Mouse (Mus musculus) cerebellum, adult 9-10 months (tissue): ENCODE results near the gene Irf2.

Experiments used
- DNase-seq: peaks from one replicate; pipeline ENCODE4 v3.0.0; 2022

The Irf2 gene

GRCm38 (mm10) chr8:46739003-46739949 is at the start of gene Irf2:
TSS of gene Irf2 (plus strand) at chr8:46739732.
- DNase-seq: peak; percentile 73

GRCm38 (mm10) chr8:46690111-46690510 is 49.4 kb upstream of the Irf2 start:
- DNase-seq: no peak

GRCm38 (mm10) chr8:46690581-46690980 is 49.0 kb upstream of the Irf2 start:
- DNase-seq: no peak

- DNase-seq: no peak
Observed at GRCm38 (mm10) chr8:46691360-46691759, 48.2 kb upstream of the Irf2 start.

GRCm38 (mm10) chr8:46696256-46697041 is 43.1 kb upstream of the Irf2 start:
- DNase-seq: no peak

- no peak for DNase-seq
Observed at GRCm38 (mm10) chr8:46697566-46697965, 42.0 kb upstream of the Irf2 start.

- DNase-seq: no peak
Observed at GRCm38 (mm10) chr8:46698162-46698561, 41.4 kb upstream of the Irf2 start.

- no peak for DNase-seq
Observed at GRCm38 (mm10) chr8:46705145-46705544, 34.4 kb upstream of the Irf2 start.

- DNase-seq: no peak
Observed at GRCm38 (mm10) chr8:46706730-46707129, 32.8 kb upstream of the Irf2 start.

- DNase-seq: no peak
Observed at GRCm38 (mm10) chr8:46709302-46709701, 30.2 kb upstream of the Irf2 start.

- no peak for DNase-seq
Observed at GRCm38 (mm10) chr8:46710289-46710688, 29.2 kb upstream of the Irf2 start.

- DNase-seq: no peak
Observed at GRCm38 (mm10) chr8:46711496-46711895, 28.0 kb upstream of the Irf2 start.

GRCm38 (mm10) chr8:46713178-46713577 is 26.4 kb upstream of the Irf2 start:
- DNase-seq: no peak

- no peak for DNase-seq
Observed at GRCm38 (mm10) chr8:46713844-46714243, 25.7 kb upstream of the Irf2 start.

GRCm38 (mm10) chr8:46714400-46714799 is 25.1 kb upstream of the Irf2 start:
- DNase-seq: no peak

- no peak for DNase-seq
Observed at GRCm38 (mm10) chr8:46716477-46716876, 23.1 kb upstream of the Irf2 start.

GRCm38 (mm10) chr8:46717170-46717569 is 22.4 kb upstream of the Irf2 start:
- DNase-seq: no peak

GRCm38 (mm10) chr8:46718301-46718700 is 21.2 kb upstream of the Irf2 start:
- DNase-seq: no peak

GRCm38 (mm10) chr8:46718747-46719146 is 20.8 kb upstream of the Irf2 start:
- DNase-seq: no peak

GRCm38 (mm10) chr8:46720656-46721055 is 18.9 kb upstream of the Irf2 start:
- no peak for DNase-seq

- no peak for DNase-seq
Observed at GRCm38 (mm10) chr8:46721065-46721845, 18.3 kb upstream of the Irf2 start.

GRCm38 (mm10) chr8:46722536-46722935 is 17.0 kb upstream of the Irf2 start:
- no peak for DNase-seq

- DNase-seq: no peak
Observed at GRCm38 (mm10) chr8:46726383-46726782, 13.1 kb upstream of the Irf2 start.
